Mouse (Mus musculus): ENCODE measurements around the gene Wdfy2.

GRCm38 (mm10) chr14:62984410-62984809, 146.9 kb downstream of the Wdfy2 start, which contains the start of gene Defb48:
- TF ChIP-seq POLR2A (IDR thresholded peaks at IDR 0.05; ENCODE audit: insufficient read depth, low read depth, low read length) (no peak), CTCF (IDR thresholded peaks at IDR 0.05) (no peak), EP300 (IDR thresholded peaks at IDR 0.05; ENCODE audit: insufficient read depth, low read depth, low read length) (no peak)
